17 mouse cellular contexts compared by ENCODE assay signal in genomic region chr9:7987119-7987518, GRCm38 (mm10). TPM values are rescaled to one million over a fixed set of nuclear protein-coding genes. Genes with fewer than 3 reads are reported as not detected.
"Had no signal": no experiment of that assay in that cellular context is flagged by ENCODE, and none has a peak within 500 bp of the region (broad histone marks: within the 10 kb centered on the region; RNA-seq: fewer than 3 reads in every experiment).

No protein-coding gene starts in this region.

- DNase-seq: heart, postnatal 10 days; heart, postnatal 14 days; heart, postnatal 36 days; heart, postnatal 4 days; kidney, adult 11 months; kidney, adult 18-20 months; kidney, adult 2 months; kidney, adult 8-10 months; kidney, adult 9 months; kidney, postnatal 10 days; kidney, postnatal 14 days; kidney, postnatal 25 days; kidney, postnatal 36 days; kidney, postnatal 4 days; layer of hippocampus, adult 9-11 months; layer of hippocampus, postnatal 36 days had no signal

RNA-seq across cellular contexts. Expression of gene Yap1, which starts 17.3 kb away (rescaled TPM):
- polyA plus RNA-seq: inflammation-experienced regulatory T-cells, adult 6 months had no signal
